26 mouse cellular contexts compared by ENCODE assay signal in the genomic region with DNA sequence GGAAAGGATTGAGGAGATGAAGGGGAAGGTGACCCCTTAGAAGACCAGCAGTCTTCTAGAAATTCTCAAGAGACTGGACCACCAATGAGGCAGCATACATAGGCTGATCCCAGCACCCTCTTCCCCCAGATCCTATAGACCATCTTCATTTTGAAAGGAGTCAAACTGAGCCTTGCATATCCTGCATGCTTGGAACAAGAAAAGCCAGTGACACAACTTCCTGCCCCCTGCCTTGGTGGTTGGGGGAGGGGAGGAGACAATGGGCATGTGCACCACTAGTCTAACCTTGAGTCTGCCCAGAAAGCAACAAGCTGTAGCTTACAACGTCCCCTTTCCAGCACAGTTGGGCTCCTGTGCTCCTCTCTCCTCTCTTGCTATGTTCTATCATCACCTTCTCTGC.
DNase-seq lines count a peak whose midpoint lies in the region; ATAC-seq and TF ChIP-seq lines count a peak whose summit lies in the region.
"Had no signal": no experiment of that assay in that cellular context is flagged by ENCODE, and none has a peak within 500 bp of the region (broad histone marks: within the 10 kb centered on the region; RNA-seq: fewer than 3 reads in every experiment).

No protein-coding gene starts in this region.

- intact Hi-C loops in gastrocnemius, postnatal 14 days (cut with DNase I; ENCODE audit: low total_unique reads): no loop called here

- H3K36me3 ChIP-seq in ES-Bruce4 (ENCODE audit: control insufficient read depth, insufficient read depth, low read length, poor library complexity, severe bottlenecking): no peaks in the 10 kb centered on the region
- no peaks in the 10 kb centered on the region for H3K36me3 ChIP-seq in midbrain, embryonic 16.5 days (ENCODE audit: control insufficient read depth, insufficient read depth, low read length)
- H3K36me3 ChIP-seq: forebrain, embryonic 10.5 days; heart, embryonic 10.5 days; heart, embryonic 13.5 days; hindbrain, embryonic 15.5 days; intestine, embryonic 15.5 days had no signal

- peak; percentile 76 for ATAC-seq in inflammation-experienced regulatory T-cells, adult 6 months
- no peak for ATAC-seq in midbrain, embryonic 16.5 days
- ATAC-seq: forebrain, embryonic 13.5 days; forebrain, embryonic 16.5 days; intestine, embryonic 15.5 days had no signal

- DNase-seq in CD4-positive, CD25-positive, alpha-beta regulatory T cell, adult 2 months (ENCODE audit: low read depth, low spot score): peak; percentile 35
- DNase-seq in R1 (ENCODE audit: low read depth, low spot score): peak; percentile 92
- no peak for DNase-seq in right cerebral cortex, postnatal 25 days
- no peak for DNase-seq in gastrocnemius, postnatal 14 days
- DNase-seq: adrenal gland, adult 8-10 months; adrenal gland, postnatal 25 days; B cell, adult 2 months; cerebellum, adult 11-12 months; cerebellum, adult 9-10 months; cerebellum, postnatal 14 days; gastrocnemius, adult 2 months; gastrocnemius, postnatal 25 days; heart, adult 2 months; heart, postnatal 14 days; heart, postnatal 4 days; kidney, adult 11 months had no signal

- TF ChIP-seq POLR2A in ES-Bruce4 (IDR thresholded peaks at IDR 0.05; ENCODE audit: insufficient read depth, low read length): no peak

- no peaks in the 10 kb centered on the region for H3K27me3 ChIP-seq in ES-Bruce4 (ENCODE audit: control insufficient read depth, insufficient read depth, low read length, poor library complexity, severe bottlenecking)
- H3K27me3 ChIP-seq in midbrain, embryonic 16.5 days (ENCODE audit: control insufficient read depth, insufficient read depth, low read depth, low read length): no peaks in the 10 kb centered on the region
- H3K27me3 ChIP-seq: forebrain, embryonic 13.5 days; heart, embryonic 13.5 days; hindbrain, embryonic 15.5 days; intestine, embryonic 15.5 days had no signal

- H3K4me3 ChIP-seq in ES-Bruce4 (ENCODE audit: low read depth, low read length): no peak overlapping the region
- H3K4me3 ChIP-seq in midbrain, embryonic 16.5 days (ENCODE audit: low read depth, low read length): no peak overlapping the region
- H3K4me3 ChIP-seq: forebrain, embryonic 10.5 days; forebrain, embryonic 13.5 days; gastrocnemius, adult 2 months; heart, adult 2 months; heart, embryonic 10.5 days; heart, embryonic 13.5 days; hindbrain, embryonic 15.5 days; intestine, embryonic 15.5 days had no signal

- H3K4me1 ChIP-seq in ES-Bruce4 (ENCODE audit: control insufficient read depth, insufficient read depth, low read length): no peaks in the 10 kb centered on the region
- no peaks in the 10 kb centered on the region for H3K4me1 ChIP-seq in midbrain, embryonic 16.5 days (ENCODE audit: control insufficient read depth, insufficient read depth, low read length)
- H3K4me1 ChIP-seq: forebrain, embryonic 10.5 days; forebrain, embryonic 13.5 days; heart, embryonic 10.5 days; heart, embryonic 13.5 days; hindbrain, embryonic 15.5 days; intestine, embryonic 15.5 days had no signal

- no peaks in the 10 kb centered on the region for H3K9me3 ChIP-seq in ES-Bruce4 (replicated peaks; ENCODE audit: control insufficient read depth, insufficient read depth, low read length, poor library complexity, severe bottlenecking)
- no peaks in the 10 kb centered on the region for H3K9me3 ChIP-seq in midbrain, embryonic 16.5 days (replicated peaks; ENCODE audit: control insufficient read depth, low read length, poor library complexity, severe bottlenecking)
- H3K9me3 ChIP-seq: forebrain, embryonic 10.5 days; forebrain, embryonic 13.5 days; heart, embryonic 10.5 days; heart, embryonic 13.5 days; hindbrain, embryonic 15.5 days; intestine, embryonic 15.5 days had no signal

- 69% methylated on average over 1 of the region's 1 CpGs for WGBS in midbrain, embryonic 16.5 days

- no peak overlapping the region for H3K9ac ChIP-seq in ES-Bruce4 (ENCODE audit: low read depth, poor library complexity, severe bottlenecking)
- no peak overlapping the region for H3K9ac ChIP-seq in midbrain, embryonic 16.5 days (ENCODE audit: low read depth, low read length)
- H3K9ac ChIP-seq: forebrain, embryonic 13.5 days; heart, embryonic 13.5 days; hindbrain, embryonic 15.5 days; intestine, embryonic 15.5 days had no signal

- H3K4me2 ChIP-seq in midbrain, embryonic 16.5 days (ENCODE audit: low read length): no peak overlapping the region
- H3K4me2 ChIP-seq: forebrain, embryonic 13.5 days; heart, embryonic 13.5 days; hindbrain, embryonic 15.5 days; intestine, embryonic 15.5 days had no signal

- peak; percentile 71; the same call in 1 of the 2 replicates for TF ChIP-seq EP300 in ES-Bruce4 (IDR thresholded peaks at IDR 0.05; ENCODE audit: insufficient read depth, low read depth, low read length)

- no peak overlapping the region for H3K27ac ChIP-seq in ES-Bruce4 (ENCODE audit: insufficient read depth, low read length)
- no peak overlapping the region for H3K27ac ChIP-seq in midbrain, embryonic 16.5 days (ENCODE audit: low read length)
- H3K27ac ChIP-seq: forebrain, embryonic 10.5 days; forebrain, embryonic 13.5 days; gastrocnemius, adult 2 months; heart, adult 2 months; heart, embryonic 10.5 days; heart, embryonic 13.5 days; hindbrain, embryonic 15.5 days; intestine, embryonic 15.5 days had no signal

- no peak for TF ChIP-seq CTCF in ES-Bruce4 (IDR thresholded peaks at IDR 0.05; ENCODE audit: low read depth, low read length)

Comparison
In these comparisons a context has a peak if more than half of its experiments do, and no peak if none do; other contexts are left out.
1. DNase-seq: peak in CD4-positive, CD25-positive, alpha-beta regulatory T cell, adult 2 months (single experiment) and R1 (single experiment); none in right cerebral cortex, postnatal 25 days (single experiment) and gastrocnemius, postnatal 14 days (single experiment).